Mouse (Mus musculus) MEL (cell line): ENCODE measurements at regions not wholly inside any gene's neighbourhood (a gene's known extent, or its start where the extent isn't known, plus 50 kb on each side); places are given as distances from the start of the nearest gene placed in this dataset.

Source experiments
- DNase-seq: peaks from one replicate; pipeline ENCODE4 v3.0.0; 2011; ENCODE audit warnings: low read depth, low spot score
- H3K27ac ChIP-seq: 2 replicates; pipeline ENCODE4 v1.5.1; 2012; ENCODE audit warnings: low read depth, mild to moderate bottlenecking, control low read depth, low read length, moderate library complexity; ENCODE audit not compliant: control insufficient read depth
- H3K27me3 ChIP-seq, 2 experiments: fragments of 150-350 bp in 1 of 2; sonication (generic) in 1 of 2; 2 replicates each; pipeline ENCODE4 v1.6.1; 2012; ENCODE audit warnings: low read length in 2 of 2, mild to moderate bottlenecking in 2 of 2, improper control_type of control experiment in 1 of 2, moderate library complexity in 1 of 2; ENCODE audit not compliant: insufficient read depth in 2 of 2, control insufficient read depth in 1 of 2
- H3K36me3 ChIP-seq, 2 experiments: 2 replicates each; pipeline ENCODE4 v1.6.1; 2012 to 2014; ENCODE audit warnings: low read length in 2 of 2, improper control_type of control experiment in 1 of 2, inconsistent platforms in 1 of 2, mild to moderate bottlenecking in 1 of 2; ENCODE audit not compliant: insufficient read depth in 2 of 2, control insufficient read depth in 1 of 2
- H3K4me1 ChIP-seq, 2 experiments: fragments of 150-350 bp in 1 of 2; sonication (generic) in 1 of 2; 2 replicates each; pipeline ENCODE4 v1.6.1; 2012; ENCODE audit warnings: low read length in 2 of 2, improper control_type of control experiment in 1 of 2, mild to moderate bottlenecking in 1 of 2; ENCODE audit not compliant: insufficient read depth in 2 of 2, control insufficient read depth in 1 of 2
- H3K4me3 ChIP-seq, 2 experiments: fragments of 150-350 bp in 1 of 2; sonication (generic) in 1 of 2; 2 replicates each; pipeline ENCODE4 v1.5.1; 2012; ENCODE audit warnings: low read depth in 2 of 2, low read length in 2 of 2, mild to moderate bottlenecking in 2 of 2, moderate library complexity in 2 of 2, control low read depth in 1 of 2, improper control_type of control experiment in 1 of 2; ENCODE audit not compliant: control insufficient read depth in 1 of 2, insufficient read depth in 1 of 2
- H3K79me2 ChIP-seq: 2 replicates; pipeline ENCODE4 v1.6.1; 2012; ENCODE audit warnings: mild to moderate bottlenecking, low read length, moderate library complexity; ENCODE audit not compliant: control insufficient read depth, poor library complexity, insufficient read depth
- H3K9ac ChIP-seq: 2 replicates; pipeline ENCODE4 v1.6.1; 2012; ENCODE audit warnings: low read depth, mild to moderate bottlenecking, control low read depth, low read length, moderate library complexity; ENCODE audit not compliant: control insufficient read depth, poor library complexity, severe bottlenecking
- H3K9me3 ChIP-seq: fragments of 150-350 bp; sonication (generic); replicated peaks from 2 replicates; pipeline ENCODE4 v1.6.1; 2012; ENCODE audit warnings: mild to moderate bottlenecking, low read length, improper control_type of control experiment, moderate library complexity; ENCODE audit not compliant: insufficient read depth
- BHLHE40 ChIP-seq: IDR thresholded peaks from 2 replicates; pipeline ENCODE4 v1.6.1; 2012; ENCODE audit warnings: low read depth, mild to moderate bottlenecking, inconsistent platforms, low read length, improper control_type of control experiment, borderline replicate concordance
- CHD1 ChIP-seq: IDR thresholded peaks from 2 replicates; pipeline ENCODE4 v1.6.1; 2012; ENCODE audit warnings: low read depth, mild to moderate bottlenecking, inconsistent platforms, low read length, improper control_type of control experiment
- CHD2 ChIP-seq: IDR thresholded peaks from 2 replicates; pipeline ENCODE4 v1.6.1; 2011; ENCODE audit warnings: low read length, improper control_type of control experiment
- E2F4 ChIP-seq: IDR thresholded peaks from 2 replicates; pipeline ENCODE4 v1.6.1; 2011; ENCODE audit warnings: low read depth, low read length, improper control_type of control experiment, borderline replicate concordance
- ELF1 ChIP-seq: IDR thresholded peaks from 2 replicates; pipeline ENCODE4 v1.6.1; 2014; ENCODE audit warnings: low read depth, mild to moderate bottlenecking, inconsistent platforms, low read length, improper control_type of control experiment, moderate library complexity
- EP300 ChIP-seq, 2 experiments: IDR thresholded peaks; 2 replicates each; pipeline ENCODE4 v1.6.1; 2011; ENCODE audit warnings: improper control_type of control experiment in 2 of 2, low read length in 2 of 2, low read depth in 1 of 2, mild to moderate bottlenecking in 1 of 2
- ETS1 ChIP-seq: IDR thresholded peaks from 2 replicates; pipeline ENCODE4 v1.6.1; 2012; ENCODE audit warnings: low read depth, mild to moderate bottlenecking, inconsistent platforms, low read length, improper control_type of control experiment, moderate library complexity
- GABPA ChIP-seq: IDR thresholded peaks from 2 replicates; pipeline ENCODE4 v1.6.1; 2012; ENCODE audit warnings: low read depth, mild to moderate bottlenecking, inconsistent platforms, low read length, improper control_type of control experiment, moderate library complexity
- GATA1 ChIP-seq: IDR thresholded peaks from 2 replicates; pipeline ENCODE4 v1.6.1; 2011; ENCODE audit warnings: low read depth, low read length, improper control_type of control experiment
- MAX ChIP-seq: IDR thresholded peaks from 2 replicates; pipeline ENCODE4 v1.6.1; 2011; ENCODE audit warnings: low read length, improper control_type of control experiment
- MAZ ChIP-seq: IDR thresholded peaks from 2 replicates; pipeline ENCODE4 v1.6.1; 2012; ENCODE audit warnings: low read depth, mild to moderate bottlenecking, inconsistent platforms, low read length, improper control_type of control experiment
- MEF2A ChIP-seq: IDR thresholded peaks from 2 replicates; pipeline ENCODE4 v1.6.1; 2014; ENCODE audit warnings: low read depth, mild to moderate bottlenecking, inconsistent platforms, low read length, improper control_type of control experiment; ENCODE audit not compliant: poor library complexity, insufficient replicate concordance, severe bottlenecking; ENCODE audit errors: extremely low read depth
- MXI1 ChIP-seq: IDR thresholded peaks from 2 replicates; pipeline ENCODE4 v1.6.1; 2011; ENCODE audit warnings: mild to moderate bottlenecking, low read depth, low read length, improper control_type of control experiment
- MYC ChIP-seq: IDR thresholded peaks from 2 replicates; pipeline ENCODE4 v1.6.1; 2011; ENCODE audit warnings: low read depth, mild to moderate bottlenecking, low read length, improper control_type of control experiment, moderate library complexity
- NRF1 ChIP-seq: IDR thresholded peaks from 2 replicates; pipeline ENCODE4 v1.6.1; 2014; ENCODE audit warnings: low read depth, mild to moderate bottlenecking, inconsistent platforms, low read length, improper control_type of control experiment, moderate library complexity; ENCODE audit not compliant: poor library complexity, insufficient read depth, severe bottlenecking
- RAD21 ChIP-seq: IDR thresholded peaks from 2 replicates; pipeline ENCODE4 v1.6.1; 2011; ENCODE audit warnings: mild to moderate bottlenecking, low read depth, low read length, improper control_type of control experiment
- RCOR1 ChIP-seq: IDR thresholded peaks from 2 replicates; pipeline ENCODE4 v1.6.1; 2012; ENCODE audit warnings: low read depth, mild to moderate bottlenecking, inconsistent platforms, low read length, improper control_type of control experiment
- SIN3A ChIP-seq: IDR thresholded peaks from 2 replicates; pipeline ENCODE4 v1.6.1; 2012; ENCODE audit warnings: low read length, improper control_type of control experiment, inconsistent platforms
- SMC3 ChIP-seq: IDR thresholded peaks from 2 replicates; pipeline ENCODE4 v1.6.1; 2011; ENCODE audit warnings: low read depth, low read length, improper control_type of control experiment
- UBTF ChIP-seq: IDR thresholded peaks from 2 replicates; pipeline ENCODE4 v1.6.1; 2012; ENCODE audit warnings: low read depth, mild to moderate bottlenecking, inconsistent platforms, low read length, improper control_type of control experiment, moderate library complexity, borderline replicate concordance; ENCODE audit not compliant: insufficient read depth
- USF1 ChIP-seq: IDR thresholded peaks from 2 replicates; pipeline ENCODE4 v1.6.1; 2014; ENCODE audit warnings: low read depth, mild to moderate bottlenecking, inconsistent platforms, low read length, improper control_type of control experiment, moderate library complexity
- USF2 ChIP-seq, 2 experiments: IDR thresholded peaks; 2 replicates each; pipeline ENCODE4 v1.6.1; 2011 to 2012; ENCODE audit warnings: improper control_type of control experiment in 2 of 2, low read length in 2 of 2, borderline replicate concordance in 1 of 2, inconsistent platforms in 1 of 2, low read depth in 1 of 2, mild to moderate bottlenecking in 1 of 2; ENCODE audit not compliant: insufficient read depth in 1 of 2
- ZC3H11A ChIP-seq: IDR thresholded peaks from 2 replicates; pipeline ENCODE4 v1.6.1; 2012; ENCODE audit warnings: low read depth, mild to moderate bottlenecking, inconsistent platforms, low read length, improper control_type of control experiment
- ZNF384 ChIP-seq: IDR thresholded peaks from 2 replicates; pipeline ENCODE4 v1.6.1; 2012; ENCODE audit warnings: low read depth, mild to moderate bottlenecking, inconsistent platforms, low read length, improper control_type of control experiment

DNA sequence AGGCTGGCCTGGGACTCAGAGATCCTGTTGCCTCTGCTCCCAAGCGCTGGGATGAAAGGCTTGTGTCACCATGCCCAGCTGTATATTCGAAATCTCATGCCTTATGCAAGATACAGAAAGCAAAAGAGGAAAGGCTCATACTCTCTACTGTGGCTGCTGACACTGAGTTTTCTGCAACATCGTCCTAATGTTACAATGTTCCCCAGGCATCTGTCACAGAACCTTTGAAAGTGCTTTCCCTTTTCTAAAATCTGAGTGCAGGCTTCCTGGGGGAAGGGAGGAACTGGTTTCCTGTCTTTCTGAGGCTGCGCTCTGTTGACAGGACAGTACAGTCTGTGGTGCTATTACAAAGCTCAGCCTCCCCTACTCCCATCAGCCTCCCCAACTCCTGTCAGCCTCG, 72.6 kb upstream of the Foxn2 start:
- Histone ChIP-seq H3K79me2 (no peaks in the 10 kb centered on the region), H3K27ac (no peak overlapping the region), H3K4me1 (no peaks in the 10 kb centered on the region)
- no peak for TF ChIP-seq EP300 (IDR thresholded peaks at IDR 0.05; ENCODE audit: low read depth in 1 of 2, low read length in 2 of 2)
- no peak for TF ChIP-seq ZC3H11A
- TF ChIP-seq USF2 (IDR thresholded peaks at IDR 0.05; ENCODE audit: borderline replicate concordance in 1 of 2, insufficient read depth in 1 of 2, low read depth in 1 of 2, low read length in 2 of 2), result no peak
- no peak for TF ChIP-seq SIN3A
- no peak for TF ChIP-seq GABPA
- TF ChIP-seq, all 39 proteins: peak for 0
- Histone ChIP-seq H3K36me3 (no peaks in the 10 kb centered on the region), H3K27me3 (no peaks in the 10 kb centered on the region), H3K9ac (no peak overlapping the region), H3K9me3 (no peaks in the 10 kb centered on the region), H3K4me3 (no peak overlapping the region)
- DNase-seq, result no peak

DNA sequence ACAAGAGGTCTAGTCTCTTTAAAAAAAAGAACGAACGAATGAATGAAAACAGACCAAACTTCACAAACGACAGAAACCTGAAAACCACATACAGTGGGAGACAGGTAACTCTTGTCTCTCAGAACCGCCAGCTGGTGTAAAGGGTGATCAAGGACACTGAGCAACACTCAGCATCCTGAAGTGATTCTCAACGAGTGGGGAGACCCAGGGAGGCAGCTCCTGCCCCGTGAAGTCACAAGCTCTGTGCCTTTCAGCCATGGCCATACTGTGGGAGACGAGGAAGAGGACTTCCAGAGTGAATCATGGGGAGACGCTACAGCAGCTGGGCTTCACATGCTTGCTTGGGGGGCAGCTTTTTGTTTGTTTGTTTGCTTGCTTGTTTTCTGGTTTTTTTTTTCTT, 70.5 kb upstream of the Foxn2 start:
- Histone ChIP-seq H3K9ac (no peak overlapping the region), H3K27me3 (no peaks in the 10 kb centered on the region), H3K4me3 (no peak overlapping the region), H3K9me3 (no peaks in the 10 kb centered on the region), H3K79me2 (no peaks in the 10 kb centered on the region), H3K4me1 (no peaks in the 10 kb centered on the region), H3K36me3 (no peaks in the 10 kb centered on the region), H3K27ac (no peak overlapping the region)
- TF ChIP-seq SMC3, result no peak
- no peak for TF ChIP-seq GATA1
- no peak for TF ChIP-seq EP300 (IDR thresholded peaks at IDR 0.05; ENCODE audit: low read depth in 1 of 2, low read length in 2 of 2)
- TF ChIP-seq RAD21, result no peak
- TF ChIP-seq MAZ, result no peak
- TF ChIP-seq RCOR1, result no peak
- no peak for TF ChIP-seq NRF1
- no peak for TF ChIP-seq E2F4
- TF ChIP-seq UBTF, result no peak
- TF ChIP-seq USF1, result no peak
- TF ChIP-seq ETS1, result no peak
- no peak for TF ChIP-seq CHD1
- no peak for TF ChIP-seq ZNF384
- no peak for TF ChIP-seq MEF2A
- no peak for TF ChIP-seq MYC
- no peak for TF ChIP-seq CHD2
- TF ChIP-seq BHLHE40, result no peak
- TF ChIP-seq MXI1, result no peak
- TF ChIP-seq ELF1, result no peak
- no peak for TF ChIP-seq MAX
- no peak for DNase-seq
